Comparison of ENCODE assay signal across 12 mouse cellular contexts in the genomic region with DNA sequence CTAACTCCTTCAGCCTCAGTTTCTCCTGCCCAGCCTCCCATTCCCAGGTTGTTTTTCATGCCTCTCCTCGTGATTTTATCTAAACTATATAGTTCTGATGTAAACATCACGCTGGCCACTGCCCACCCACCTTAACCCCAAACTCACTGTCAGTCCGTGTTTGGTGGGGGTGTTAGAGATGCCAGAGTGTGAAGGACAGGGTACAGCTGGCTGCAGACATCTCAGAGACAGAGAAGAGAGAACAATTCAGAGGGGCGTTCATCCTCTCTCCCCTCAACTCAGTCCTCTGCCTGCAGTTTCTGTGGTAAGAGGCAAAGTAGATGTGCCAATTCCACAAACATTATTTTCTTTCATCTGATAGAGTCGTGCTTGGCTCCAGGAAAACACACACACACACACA. TPM values are rescaled to one million over a fixed set of nuclear protein-coding genes. Genes with fewer than 3 reads are reported as not detected.
DNase-seq lines count a peak whose midpoint lies in the region; ATAC-seq lines count a peak whose summit lies in the region.
"Had no signal": no experiment of that assay in that cellular context is flagged by ENCODE, and none has a peak within 500 bp of the region (broad histone marks: within the 10 kb centered on the region; RNA-seq: fewer than 3 reads in every experiment).

No protein-coding gene starts in this region.

- no peaks in the 10 kb centered on the region for H3K9me3 ChIP-seq in heart, embryonic 15.5 days (replicated peaks)
- no peaks in the 10 kb centered on the region for H3K9me3 ChIP-seq in midbrain, embryonic 13.5 days
- H3K9me3 ChIP-seq in midbrain, embryonic 16.5 days (replicated peaks; ENCODE audit: control insufficient read depth, low read length, poor library complexity, severe bottlenecking) = no peaks in the 10 kb centered on the region
- no peaks in the 10 kb centered on the region for H3K9me3 ChIP-seq in intestine, embryonic 16.5 days (ENCODE audit: control insufficient read depth, low read length)
- H3K9me3 ChIP-seq in stomach, embryonic 16.5 days (replicated peaks; ENCODE audit: control insufficient read depth, low read length) = no peaks in the 10 kb centered on the region
- no peaks in the 10 kb centered on the region for H3K9me3 ChIP-seq in hindbrain, embryonic 14.5 days (ENCODE audit: control insufficient read depth, low read length)
- H3K9me3 ChIP-seq: neural tube, embryonic 12.5 days had no signal

- peak overlapping the region; percentile 91 for H3K4me2 ChIP-seq in heart, embryonic 15.5 days
- H3K4me2 ChIP-seq in midbrain, embryonic 13.5 days (replicated peaks) = no peak overlapping the region
- no peak overlapping the region for H3K4me2 ChIP-seq in midbrain, embryonic 16.5 days (ENCODE audit: low read length)
- H3K4me2 ChIP-seq in intestine, embryonic 16.5 days (ENCODE audit: low read depth, low read length) = 0 out of 2 replicates have a peak overlapping the region, but pooled peaks have one; percentile 94
- peak overlapping the region; percentile 87; the same call in 1 of the 2 replicates for H3K4me2 ChIP-seq in stomach, embryonic 16.5 days (ENCODE audit: low read depth, low read length)
- H3K4me2 ChIP-seq in hindbrain, embryonic 14.5 days (replicated peaks) = no peak overlapping the region

- 12% methylated on average over 5 of the region's 5 CpGs for WGBS in heart, embryonic 15.5 days
- 10% methylated on average over 5 of the region's 5 CpGs for WGBS in midbrain, embryonic 13.5 days
- 9% methylated on average over 5 of the region's 5 CpGs for WGBS in midbrain, embryonic 16.5 days
- 9% methylated on average over 5 of the region's 5 CpGs for WGBS in intestine, embryonic 16.5 days
- WGBS in stomach, embryonic 16.5 days = 8% methylated on average over 5 of the region's 5 CpGs
- WGBS in hindbrain, embryonic 14.5 days = 8% methylated on average over 5 of the region's 5 CpGs

- intact Hi-C loops in heart, postnatal 14 days (cut with DNase I) = no loop called here

- no peak overlapping the region for H3K4me3 ChIP-seq in heart, embryonic 15.5 days
- H3K4me3 ChIP-seq in midbrain, embryonic 13.5 days (replicated peaks) = peak overlapping the region; percentile 57; the same call in 1 of the 2 replicates
- no peak overlapping the region for H3K4me3 ChIP-seq in midbrain, embryonic 16.5 days (ENCODE audit: low read depth, low read length)
- H3K4me3 ChIP-seq in intestine, embryonic 16.5 days (ENCODE audit: low read length) = peak overlapping the region; percentile 61; the same call in 1 of the 2 replicates
- H3K4me3 ChIP-seq in stomach, embryonic 16.5 days (replicated peaks; ENCODE audit: low read length) = peak overlapping the region; percentile 57; the same call in 1 of the 2 replicates
- H3K4me3 ChIP-seq in hindbrain, embryonic 14.5 days (replicated peaks; ENCODE audit: low read length) = no peak overlapping the region
- H3K4me3 ChIP-seq: erythroblast, embryonic 14.5 days had no signal

- H3K27ac ChIP-seq in heart, embryonic 15.5 days = no peak overlapping the region
- H3K27ac ChIP-seq in midbrain, embryonic 13.5 days = no peak overlapping the region
- no peak overlapping the region for H3K27ac ChIP-seq in midbrain, embryonic 16.5 days (ENCODE audit: low read length)
- no peak overlapping the region for H3K27ac ChIP-seq in intestine, embryonic 16.5 days (ENCODE audit: low read length)
- 0 out of 2 replicates have a peak overlapping the region, but pooled peaks have one; percentile 24 for H3K27ac ChIP-seq in stomach, embryonic 16.5 days (ENCODE audit: low read length)
- H3K27ac ChIP-seq in hindbrain, embryonic 14.5 days = no peak overlapping the region
- H3K27ac ChIP-seq: neural tube, embryonic 12.5 days had no signal

- no peaks in the 10 kb centered on the region for H3K36me3 ChIP-seq in heart, embryonic 15.5 days
- H3K36me3 ChIP-seq in midbrain, embryonic 13.5 days = no peaks in the 10 kb centered on the region
- no peaks in the 10 kb centered on the region for H3K36me3 ChIP-seq in midbrain, embryonic 16.5 days (ENCODE audit: control insufficient read depth, insufficient read depth, low read length)
- H3K36me3 ChIP-seq in intestine, embryonic 16.5 days (ENCODE audit: control insufficient read depth, insufficient read depth, low read length) = no peaks in the 10 kb centered on the region
- H3K36me3 ChIP-seq in stomach, embryonic 16.5 days (ENCODE audit: control insufficient read depth, insufficient read depth, low read length) = no peaks in the 10 kb centered on the region
- H3K36me3 ChIP-seq in hindbrain, embryonic 14.5 days (replicated peaks; ENCODE audit: control insufficient read depth, insufficient read depth) = no peaks in the 10 kb centered on the region
- H3K36me3 ChIP-seq: neural tube, embryonic 12.5 days had no signal

- no peak for DNase-seq in heart, postnatal 14 days
- DNase-seq in hindbrain, embryonic 14.5 days (ENCODE audit: low spot score) = no peak
- DNase-seq: cerebellum, adult 18-20 months; spleen, adult 18-20 months had no signal

- peaks cover 46% of the 10 kb centered on the region for H3K27me3 ChIP-seq in heart, embryonic 15.5 days
- H3K27me3 ChIP-seq in midbrain, embryonic 13.5 days = peaks cover 84% of the 10 kb centered on the region
- H3K27me3 ChIP-seq in midbrain, embryonic 16.5 days (ENCODE audit: control insufficient read depth, insufficient read depth, low read depth, low read length) = peaks cover 29% of the 10 kb centered on the region
- H3K27me3 ChIP-seq in intestine, embryonic 16.5 days (replicated peaks; ENCODE audit: control insufficient read depth, insufficient read depth, low read length) = peaks cover 35% of the 10 kb centered on the region
- H3K27me3 ChIP-seq in stomach, embryonic 16.5 days (ENCODE audit: control insufficient read depth, insufficient read depth, low read length) = peaks cover 41% of the 10 kb centered on the region
- peaks cover 70% of the 10 kb centered on the region for H3K27me3 ChIP-seq in hindbrain, embryonic 14.5 days (ENCODE audit: control insufficient read depth, insufficient read depth, low read length)

- H3K4me1 ChIP-seq in heart, embryonic 15.5 days (replicated peaks) = peaks cover 27% of the 10 kb centered on the region
- peaks cover 36% of the 10 kb centered on the region for H3K4me1 ChIP-seq in midbrain, embryonic 13.5 days (replicated peaks)
- peaks cover 13% of the 10 kb centered on the region; the same call in 1 of the 2 replicates for H3K4me1 ChIP-seq in midbrain, embryonic 16.5 days (ENCODE audit: control insufficient read depth, insufficient read depth, low read length)
- H3K4me1 ChIP-seq in intestine, embryonic 16.5 days (ENCODE audit: control insufficient read depth, insufficient read depth, low read length) = peaks cover 16% of the 10 kb centered on the region
- H3K4me1 ChIP-seq in stomach, embryonic 16.5 days (ENCODE audit: control insufficient read depth, insufficient read depth, low read length) = peaks cover 20% of the 10 kb centered on the region
- peaks cover 10% of the 10 kb centered on the region; the same call in 1 of the 2 replicates for H3K4me1 ChIP-seq in hindbrain, embryonic 14.5 days (replicated peaks; ENCODE audit: control insufficient read depth, insufficient read depth, low read length)

- H3K9ac ChIP-seq in heart, embryonic 15.5 days = no peak overlapping the region
- H3K9ac ChIP-seq in midbrain, embryonic 13.5 days (replicated peaks) = no peak overlapping the region
- no peak overlapping the region for H3K9ac ChIP-seq in midbrain, embryonic 16.5 days (ENCODE audit: low read depth, low read length)
- H3K9ac ChIP-seq in intestine, embryonic 16.5 days (ENCODE audit: low read depth, low read length) = no peak overlapping the region
- no peak overlapping the region for H3K9ac ChIP-seq in stomach, embryonic 16.5 days (ENCODE audit: low read length)
- no peak overlapping the region for H3K9ac ChIP-seq in hindbrain, embryonic 14.5 days

- no peak for ATAC-seq in heart, embryonic 15.5 days (replicated peaks; ENCODE audit: insufficient number of reproducible peaks, insufficient read depth, low FRiP score, low read depth)
- no peak for ATAC-seq in midbrain, embryonic 13.5 days
- ATAC-seq in midbrain, embryonic 16.5 days = no peak
- no peak for ATAC-seq in intestine, embryonic 16.5 days
- ATAC-seq in stomach, embryonic 16.5 days (ENCODE audit: insufficient read depth, low FRiP score) = no peak
- ATAC-seq in hindbrain, embryonic 14.5 days (ENCODE audit: low FRiP score) = no peak

RNA-seq across cellular contexts. Expression of a gene that starts 1.1 kb away (rescaled TPM):
- 1.3 and 2.0 TPM in 2 replicates for polyA plus RNA-seq in heart, embryonic 15.5 days (2015; fragmentation: Nextera tagmentation; extraction: Ambion mirVana)
- total RNA-seq in heart, postnatal 14 days (2021) = 1 to 10 TPM; 2.4 to 2.8 TPM
- 0.66 and 1.3 TPM in 2 replicates for polyA plus RNA-seq in midbrain, embryonic 13.5 days (2015; fragmentation: Nextera tagmentation; extraction: Ambion mirVana)
- 0.83 and 0.89 TPM in 2 replicates for polyA plus RNA-seq in midbrain, embryonic 16.5 days (2015; fragmentation: Nextera tagmentation; extraction: Ambion mirVana)
- polyA plus RNA-seq in intestine, embryonic 16.5 days (2015; fragmentation: Nextera tagmentation; extraction: Ambion mirVana) = 1.3 and 1.5 TPM in 2 replicates
- polyA plus RNA-seq in stomach, embryonic 16.5 days (2015; fragmentation: Nextera tagmentation; extraction: Ambion mirVana) = 2.1 and 3.1 TPM in 2 replicates
- 0.82 and 1.2 TPM in 2 replicates for polyA plus RNA-seq in hindbrain, embryonic 14.5 days (2014; fragmentation: Nextera tagmentation; extraction: Ambion mirVana)
- total RNA-seq: CH12.LX had no signal
- polyA plus RNA-seq: erythroblast, embryonic 14.5 days had no signal

Comparison
In these comparisons a context has a peak if more than half of its experiments do, and no peak if none do; other contexts are left out.
1. H3K4me3 ChIP-seq: peak in midbrain, embryonic 13.5 days (single experiment), intestine, embryonic 16.5 days (single experiment) and stomach, embryonic 16.5 days (single experiment); none in heart, embryonic 15.5 days (single experiment), midbrain, embryonic 16.5 days (single experiment) and hindbrain, embryonic 14.5 days (single experiment).
2. H3K4me2 ChIP-seq: peak in heart, embryonic 15.5 days (single experiment), intestine, embryonic 16.5 days (single experiment) and stomach, embryonic 16.5 days (single experiment); none in midbrain, embryonic 13.5 days (single experiment), midbrain, embryonic 16.5 days (single experiment) and hindbrain, embryonic 14.5 days (single experiment).